Mouse (Mus musculus) thymus, postnatal 0 days (tissue): Measurements from ENCODE around the gene Tmem88. TPM values are rescaled to one million over a fixed set of nuclear protein-coding genes. Genes with fewer than 3 reads are reported as not detected.
A peak's percentile ranks its signal among the peaks of the same experiment; 100 is the strongest.

Experiments used
- DNase-seq: peaks from one replicate; pipeline ENCODE4 v3.0.0-alpha.2; 2015; ENCODE audit warnings: low spot score
- polyA plus RNA-seq: library from polyadenylated mRNA; unstranded; fragments of >200 nt; fragmentation: Nextera tagmentation; extraction: Ambion mirVana; gene quantifications from 2 replicates; pipeline ENCODE4 v1.2.1, GENCODE M21; 2015

Tmem88 gene
- polyA plus RNA-seq, 1 experiment from 2014 or later = 12.9 TPM

GRCm38 (mm10) chr11:69366157-69366854 lies 31.7 kb downstream of the Tmem88 start:
- peak; percentile 75 for DNase-seq

DNA sequence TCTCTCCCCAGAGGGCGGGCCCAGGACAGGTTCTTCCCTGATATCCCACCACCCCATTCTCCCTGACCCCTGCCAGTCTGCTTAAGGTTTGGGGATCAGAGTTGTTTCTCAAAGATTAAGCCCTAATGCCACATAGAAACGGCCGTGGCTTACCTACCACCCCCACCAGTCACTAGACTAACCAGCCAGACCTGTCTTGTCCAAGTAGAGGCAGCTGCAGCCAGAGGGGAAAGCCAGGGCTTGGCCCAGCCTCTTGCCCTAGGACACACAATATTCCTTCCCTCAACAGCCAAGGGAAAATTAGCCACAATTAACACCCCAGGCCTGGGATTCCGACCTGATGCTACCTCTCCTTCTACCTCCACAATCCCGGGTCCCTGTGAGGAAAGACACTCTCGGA lies 32.3 kb downstream of the Tmem88 start:
- no peak for DNase-seq

- DNase-seq = no peak
Observed at GRCm38 (mm10) chr11:69364910-69365309, 33.1 kb downstream of the Tmem88 start.

GRCm38 (mm10) chr11:69364376-69364775 lies 33.7 kb downstream of the Tmem88 start:
- DNase-seq = no peak

DNA sequence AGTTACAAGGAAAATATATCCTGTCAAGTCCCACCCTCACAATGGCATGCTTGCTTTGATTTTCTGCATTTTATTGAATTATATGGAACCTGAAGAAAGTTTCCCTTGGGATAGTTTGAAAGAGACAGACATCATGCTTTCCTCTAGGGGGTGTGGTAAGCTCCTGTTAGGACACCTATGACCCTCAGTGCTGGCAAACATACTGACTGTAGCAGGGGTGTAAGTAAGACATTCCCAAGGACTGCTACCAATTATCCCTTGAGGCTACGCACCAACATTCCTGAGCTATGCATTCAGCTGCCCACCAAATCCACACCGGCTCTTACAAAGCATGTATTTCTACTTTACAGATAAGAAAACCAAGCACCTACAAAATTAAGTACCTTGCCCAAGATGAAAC lies 35.6 kb downstream of the Tmem88 start:
- DNase-seq = no peak

- no peak for DNase-seq
Observed at GRCm38 (mm10) chr11:69362021-69362420, 36.0 kb downstream of the Tmem88 start.

- no peak for DNase-seq
Observed at GRCm38 (mm10) chr11:69357690-69358089, 40.3 kb downstream of the Tmem88 start.

DNA sequence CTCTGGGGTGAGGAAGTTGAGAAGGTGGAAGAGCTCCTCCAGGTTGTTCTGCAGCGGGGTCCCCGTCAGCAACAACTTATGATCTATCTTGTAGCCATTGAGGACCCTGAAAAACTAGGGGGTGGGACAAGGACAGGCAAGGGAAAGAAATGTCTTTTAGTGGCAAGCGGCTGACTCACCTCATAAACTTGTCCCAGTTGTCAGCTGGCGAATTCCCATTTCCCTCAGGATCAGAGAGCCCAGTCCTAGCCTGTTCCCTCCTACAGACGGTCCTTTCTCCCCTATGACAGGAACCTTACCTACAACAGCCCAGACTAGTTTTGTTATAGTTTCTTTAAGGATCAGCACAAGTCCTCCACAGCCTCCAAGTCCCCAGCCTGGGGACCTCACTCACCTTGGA lies 41.5 kb downstream of the Tmem88 start:
- DNase-seq = no peak

Other genes with a start within 250 kb of the Tmem88 start
- gene Alox12b, start 241.2 kb downstream of the Tmem88 start, polyA plus RNA-seq = 0.44 and 0.49 TPM in 2 replicates
- gene Alox8, start 200.4 kb downstream of the Tmem88 start, polyA plus RNA-seq = 0.14 and 0.17 TPM in 2 replicates
- gene Gucy2e, start 161.2 kb downstream of the Tmem88 start, polyA plus RNA-seq = not detected in 2 replicates
- gene Cntrob, start 74.5 kb downstream of the Tmem88 start, polyA plus RNA-seq = 22.4 and 22.8 TPM in 2 replicates
- 132 and 138 TPM in 2 replicates for gene Trappc1, start 74.3 kb downstream of the Tmem88 start, polyA plus RNA-seq
- 0.18 and 0.24 TPM in 2 replicates for gene Kcnab3, start 72.0 kb downstream of the Tmem88 start, polyA plus RNA-seq
- 6.8 and 8.3 TPM in 2 replicates for gene Rnf227, start 57.8 kb downstream of the Tmem88 start, polyA plus RNA-seq
- gene Chd3, start 28.8 kb downstream of the Tmem88 start, polyA plus RNA-seq = 10.7 and 13.2 TPM in 2 replicates
- 194 and 211 TPM in 2 replicates for gene Naa38, start 2.7 kb downstream of the Tmem88 start, polyA plus RNA-seq
- 25.9 and 28.3 TPM in 2 replicates for gene Cyb5d1, start 2.6 kb downstream of the Tmem88 start, polyA plus RNA-seq
- gene Kdm6b, start 15.4 kb upstream of the Tmem88 start, polyA plus RNA-seq = 31.5 and 45.6 TPM in 2 replicates
- 0.12 and 0.20 TPM in 2 replicates for gene Dnah2, start 150.9 kb upstream of the Tmem88 start, polyA plus RNA-seq
- gene Efnb3, start 162.0 kb upstream of the Tmem88 start, polyA plus RNA-seq = 0.61 and 0.77 TPM in 2 replicates
- gene Wrap53, start 182.0 kb upstream of the Tmem88 start, polyA plus RNA-seq = 27.0 and 30.6 TPM in 2 replicates
- gene Trp53, start 182.1 kb upstream of the Tmem88 start, polyA plus RNA-seq = 138 and 165 TPM in 2 replicates
- gene Atp1b2, start 207.7 kb upstream of the Tmem88 start, polyA plus RNA-seq = 1.7 and 1.8 TPM in 2 replicates
- 0.13 TPM in 1 of 2 replicates, not detected in the other for gene Shbg, start 219.7 kb upstream of the Tmem88 start, polyA plus RNA-seq
- 3.5 and 4.3 TPM in 2 replicates for gene Sat2, start 223.8 kb upstream of the Tmem88 start, polyA plus RNA-seq
- gene Fxr2, start 234.8 kb upstream of the Tmem88 start, polyA plus RNA-seq = 18.4 and 26.6 TPM in 2 replicates